Mouse (Mus musculus): ENCODE measurements around the gene 0610010K14Rik.

- TF ChIP-seq CTCF (IDR thresholded peaks at IDR 0.05; ENCODE audit: insufficient read depth, low read length) (no peak), POLR2A (IDR thresholded peaks at IDR 0.05; ENCODE audit: borderline replicate concordance, extremely low read depth, low read depth, low read length) (0 out of 2 replicates have a peak, but pooled peaks have one; percentile 3)
Observed at GRCm38 (mm10) chr11:70214191-70214855, 23.4 kb downstream of the 0610010K14Rik start.
